Mouse (Mus musculus): ENCODE measurements around the gene Mapk8. TPM values are rescaled to one million over a fixed set of nuclear protein-coding genes. Genes with fewer than 3 reads are reported as not detected.

Gene Mapk8
- 3.9 and 7.4 TPM in 2 replicates for polyA plus RNA-seq (2012; ENCODE audit: low replicate concordance)

GRCm38 (mm10) chr14:33447027-33447569 lies at the start of gene Mapk8:
Gene Mapk8, minus strand, starts transcription at chr14:33447158.

GRCm38 (mm10) chr14:33471331-33471730 lies 24.4 kb upstream of the Mapk8 start, which contains the start of gene Frmpd2:
Gene Frmpd2, plus strand, starts transcription at chr14:33471696.

Other genes with a start within 250 kb of the Mapk8 start
- gene Arhgap22, start 233.1 kb downstream of the Mapk8 start, polyA plus RNA-seq (2012; ENCODE audit: low replicate concordance), result 1.5 and 2.0 TPM in 2 replicates
- gene Frmpd2, start 24.5 kb upstream of the Mapk8 start, polyA plus RNA-seq (2012; ENCODE audit: low replicate concordance), result not detected in 2 replicates
- gene Ptpn20, start 142.0 kb upstream of the Mapk8 start, polyA plus RNA-seq (2012; ENCODE audit: low replicate concordance), result 0.14 TPM in 1 of 2 replicates, not detected in the other